Mouse (Mus musculus): ENCODE data around the gene Selenoo.

The Selenoo gene

DNA sequence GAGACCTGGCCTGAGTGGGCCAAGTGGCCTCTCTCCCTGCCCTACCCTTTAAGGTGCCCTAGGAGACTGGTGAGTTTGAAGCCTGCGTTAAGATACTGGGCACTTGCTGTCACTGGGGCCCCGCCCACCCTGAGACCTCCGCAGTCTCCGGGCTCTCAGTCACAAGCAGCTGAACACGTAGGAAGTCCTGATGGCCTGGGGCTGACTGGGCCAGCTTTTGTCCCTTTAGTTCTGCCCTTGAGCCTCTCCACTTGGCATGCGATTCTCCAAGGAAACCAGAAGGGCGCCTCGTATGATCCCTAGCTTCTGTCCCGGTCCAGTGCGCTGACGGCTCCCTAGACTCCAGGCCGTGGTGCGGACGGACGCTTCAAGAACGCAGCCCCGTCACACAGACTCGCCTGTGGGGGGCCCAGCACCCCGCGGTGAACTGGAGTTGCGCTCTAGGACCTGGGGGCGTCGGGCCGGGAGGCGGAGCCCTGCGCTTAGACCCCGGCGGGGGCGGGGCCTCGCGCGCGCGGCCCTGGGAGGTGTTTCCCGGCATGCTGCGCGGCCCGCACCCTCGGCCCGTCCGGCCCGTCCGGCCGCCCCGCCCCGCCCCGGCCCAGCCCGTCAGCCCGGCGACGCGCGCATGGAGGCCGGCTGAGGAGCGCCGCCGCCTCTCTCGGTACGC is 13.3 kb upstream of the Selenoo start:
- peak; percentile 74 for DNase-seq (ENCODE audit: low read depth, low spot score)

DNA sequence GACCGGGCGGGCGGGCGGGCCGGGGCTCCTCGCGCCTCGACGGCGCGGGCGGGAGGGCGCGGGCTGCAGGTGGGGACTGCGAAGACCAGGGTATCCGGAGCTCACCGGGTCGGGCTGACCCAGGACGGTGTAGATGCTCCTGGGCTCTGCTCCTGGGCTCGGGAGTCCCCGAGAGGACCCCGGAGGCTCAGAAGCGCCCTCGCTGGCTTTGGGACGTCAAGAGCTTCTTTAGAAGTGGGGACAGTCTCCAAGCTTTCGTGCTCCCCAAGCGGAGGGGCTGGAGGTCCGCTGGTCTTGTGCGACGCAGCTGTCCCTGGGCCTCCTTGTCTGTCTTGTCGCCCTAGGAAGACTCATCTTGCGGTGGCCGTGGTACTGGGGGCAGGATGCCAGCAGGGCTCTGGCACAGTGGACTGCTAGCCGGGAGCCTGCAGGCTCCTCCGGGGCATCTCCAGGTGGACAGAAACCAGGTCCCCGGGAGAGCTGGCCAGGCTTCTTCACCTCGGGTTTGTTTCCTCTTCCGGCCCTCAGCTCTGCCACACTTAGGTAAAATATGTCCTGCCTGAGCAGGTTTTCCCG is 12.6 kb upstream of the Selenoo start:
- DNase-seq (ENCODE audit: low read depth, low spot score): no peak

DNA sequence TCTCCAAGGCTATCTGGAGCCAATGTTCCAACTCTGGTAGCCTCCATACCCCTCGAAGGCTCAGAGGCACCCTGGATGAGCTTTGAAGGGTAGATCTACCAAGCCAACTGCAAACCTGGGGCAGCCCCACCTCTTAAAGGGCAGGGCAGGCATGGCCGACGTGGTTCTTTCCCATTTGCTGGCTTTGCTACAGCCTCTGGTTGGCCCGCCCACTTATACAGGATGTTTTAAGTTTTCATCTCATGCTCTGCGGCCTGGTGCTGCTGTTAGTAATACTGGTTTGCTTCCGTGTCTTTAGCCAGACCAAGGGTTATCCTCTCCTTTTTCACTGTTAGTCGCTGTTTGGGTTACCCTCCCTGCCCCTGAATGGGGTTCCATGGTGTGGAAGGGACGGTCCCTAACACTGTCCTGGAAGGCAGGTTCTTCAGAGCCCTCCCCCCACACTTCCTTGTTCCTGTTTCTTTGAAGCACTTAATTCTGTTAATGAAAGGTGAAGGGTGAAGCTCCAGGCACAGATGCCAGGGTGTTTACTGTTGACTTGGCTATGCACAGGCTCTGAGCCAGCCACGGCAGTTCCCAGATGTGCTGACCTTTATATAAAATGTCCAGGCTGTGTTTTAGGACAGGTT is 10.6 kb upstream of the Selenoo start:
- no peak for DNase-seq (ENCODE audit: low read depth, low spot score)

DNA sequence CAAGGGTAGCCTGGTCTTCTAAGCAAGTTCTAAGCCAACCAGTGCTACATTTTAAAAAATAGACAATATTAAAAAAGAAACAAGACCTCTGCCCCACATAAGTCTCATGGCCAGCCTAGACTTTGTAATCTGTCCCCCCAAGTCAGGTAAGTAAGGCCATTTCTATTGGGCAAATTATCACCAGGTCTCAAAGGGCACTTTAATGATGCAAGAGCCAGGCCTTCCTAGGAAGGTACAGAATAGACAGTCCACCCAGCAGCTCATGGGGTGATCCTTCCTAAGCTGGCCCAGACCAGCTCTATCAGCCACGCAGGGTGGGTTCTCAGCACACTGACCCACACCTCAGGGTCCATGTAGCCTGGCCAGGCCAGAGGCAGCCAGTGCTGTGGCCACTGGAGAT is 5.0 kb upstream of the Selenoo start:
- DNase-seq (ENCODE audit: low read depth, low spot score): no peak

DNA sequence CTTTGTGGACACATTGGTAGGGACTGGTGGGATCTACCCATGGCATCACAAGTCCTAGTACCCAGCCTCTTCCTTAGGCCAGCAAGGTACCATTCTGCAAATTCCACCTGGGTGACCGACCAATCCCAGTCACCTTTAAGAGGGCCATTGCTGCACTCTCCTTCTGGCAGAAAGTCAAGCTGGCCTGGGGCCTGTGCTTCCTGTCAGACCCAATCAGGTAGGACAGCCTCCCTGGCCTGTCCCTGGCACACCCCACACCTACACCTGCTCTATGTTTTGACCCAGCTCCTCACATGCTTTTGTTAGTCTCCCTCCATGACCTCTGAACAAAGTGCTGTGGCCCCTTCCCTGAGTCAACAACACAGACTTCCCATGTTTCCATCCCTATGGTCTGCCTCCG is 4.1 kb upstream of the Selenoo start:
- no peak for DNase-seq (ENCODE audit: low read depth, low spot score)

DNA sequence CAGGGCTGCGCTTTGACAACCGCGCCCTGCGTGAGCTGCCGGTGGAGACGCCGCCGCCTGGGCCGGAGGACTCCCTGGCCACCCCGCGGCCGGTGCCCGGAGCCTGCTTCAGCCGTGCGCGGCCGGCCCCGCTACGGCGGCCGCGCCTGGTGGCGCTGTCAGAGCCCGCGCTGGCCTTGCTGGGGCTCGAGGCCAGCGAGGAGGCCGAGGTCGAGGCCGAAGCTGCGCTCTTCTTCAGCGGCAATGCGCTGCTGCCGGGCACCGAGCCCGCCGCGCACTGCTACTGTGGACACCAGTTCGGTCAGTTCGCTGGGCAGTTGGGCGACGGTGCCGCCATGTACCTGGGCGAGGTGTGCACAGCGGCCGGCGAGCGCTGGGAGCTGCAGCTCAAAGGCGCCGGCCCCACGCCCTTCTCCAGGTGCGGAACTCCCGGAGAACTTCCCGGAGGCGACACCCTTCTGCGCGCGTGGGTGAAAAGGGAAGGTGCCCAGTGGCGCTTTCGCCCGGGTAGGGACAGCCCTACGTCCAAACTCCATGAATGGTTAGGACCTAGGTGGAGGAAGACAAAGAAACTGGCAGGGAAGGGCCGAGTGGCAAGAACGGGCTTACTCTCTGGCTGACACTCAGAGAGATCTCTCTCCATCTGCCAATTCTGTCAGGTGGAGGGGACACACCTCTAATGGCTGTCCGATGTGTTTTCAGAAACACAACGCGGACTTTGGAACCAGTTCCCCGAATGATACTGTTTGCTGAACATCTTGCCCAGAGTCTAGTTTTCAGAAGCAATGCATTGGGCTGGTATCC is 566 bp downstream of the Selenoo start:
- DNase-seq (ENCODE audit: low read depth, low spot score): no peak

DNA sequence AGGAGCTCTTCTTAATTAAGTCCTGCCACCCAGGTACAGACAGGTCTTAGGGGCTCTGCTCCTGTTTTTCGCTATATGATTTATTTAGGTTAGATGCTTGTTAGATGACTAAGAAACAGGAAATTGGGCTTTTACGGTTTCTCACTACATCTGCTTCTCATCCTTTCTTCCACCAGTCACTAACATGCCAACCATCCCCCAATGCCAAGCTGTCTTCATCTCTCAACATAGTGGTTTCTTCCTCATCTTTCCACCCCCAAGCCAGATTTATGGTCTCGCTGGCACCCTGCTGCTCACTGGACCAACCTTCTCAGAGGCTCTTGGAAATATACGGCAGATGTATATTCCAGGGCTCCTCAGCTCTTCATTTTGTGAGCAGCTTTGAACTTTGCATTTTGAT is 1.8 kb downstream of the Selenoo start:
- DNase-seq (ENCODE audit: low read depth, low spot score): no peak

DNA sequence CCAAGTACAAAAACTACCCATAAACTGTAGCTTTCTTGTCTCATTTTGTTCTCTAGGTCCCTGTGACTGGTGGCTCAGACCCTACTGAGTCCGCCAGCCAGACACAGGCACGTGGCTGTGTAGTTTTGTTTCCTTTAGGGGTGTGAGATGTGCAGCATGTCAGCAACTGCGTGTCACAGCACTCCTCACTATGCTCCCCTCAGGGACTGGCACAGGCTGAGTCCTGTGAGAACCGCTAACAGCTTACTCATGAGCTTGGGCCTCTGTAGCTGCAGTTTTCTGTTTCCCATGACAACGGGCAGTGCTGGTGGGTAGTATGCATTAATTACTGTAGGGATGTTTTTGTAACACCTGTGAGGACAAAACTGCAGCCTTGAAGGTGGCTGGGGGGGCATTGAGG is 3.3 kb downstream of the Selenoo start:
- DNase-seq (ENCODE audit: low read depth, low spot score): no peak

DNA sequence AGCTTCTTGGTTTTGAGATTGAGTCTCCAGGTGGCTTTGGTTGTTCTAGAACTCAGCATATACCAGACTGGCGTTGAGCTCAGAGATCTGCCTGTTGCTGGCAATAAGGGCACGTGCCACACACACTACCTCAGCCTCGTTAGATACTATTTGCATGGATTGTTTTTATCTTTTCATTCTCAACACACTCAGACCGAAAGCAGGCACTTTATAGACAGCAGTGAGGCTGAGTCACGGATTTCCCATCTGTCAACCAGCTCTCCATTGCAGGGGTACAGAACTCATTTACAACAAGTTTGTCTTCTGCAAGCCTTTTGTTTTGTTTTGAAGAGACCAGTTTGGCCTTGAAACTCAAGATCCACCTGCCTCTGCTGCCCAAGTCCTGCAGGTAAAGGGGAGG is 8.6 kb downstream of the Selenoo start:
- DNase-seq (ENCODE audit: low read depth, low spot score): no peak

DNA sequence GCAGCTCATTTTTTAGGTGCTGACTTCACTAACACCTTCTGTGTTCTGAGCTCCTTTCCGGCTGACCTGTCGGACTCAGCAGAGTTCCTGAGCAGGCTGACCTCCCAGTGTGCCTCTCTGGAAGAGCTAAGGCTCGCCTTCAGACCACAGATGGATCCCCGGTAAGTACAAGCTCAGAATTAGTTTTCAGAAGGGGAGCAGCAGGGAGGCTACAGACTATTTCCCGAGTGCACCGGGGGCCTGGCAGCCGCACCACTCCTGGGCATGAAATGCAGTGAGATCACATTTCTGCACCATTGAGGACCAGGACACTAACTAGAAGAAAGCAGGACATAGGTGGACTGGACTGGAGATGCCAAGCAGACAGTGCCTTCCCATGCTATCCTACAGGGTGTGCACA is 9.7 kb downstream of the Selenoo start:
- no peak for DNase-seq (ENCODE audit: low read depth, low spot score)

DNA sequence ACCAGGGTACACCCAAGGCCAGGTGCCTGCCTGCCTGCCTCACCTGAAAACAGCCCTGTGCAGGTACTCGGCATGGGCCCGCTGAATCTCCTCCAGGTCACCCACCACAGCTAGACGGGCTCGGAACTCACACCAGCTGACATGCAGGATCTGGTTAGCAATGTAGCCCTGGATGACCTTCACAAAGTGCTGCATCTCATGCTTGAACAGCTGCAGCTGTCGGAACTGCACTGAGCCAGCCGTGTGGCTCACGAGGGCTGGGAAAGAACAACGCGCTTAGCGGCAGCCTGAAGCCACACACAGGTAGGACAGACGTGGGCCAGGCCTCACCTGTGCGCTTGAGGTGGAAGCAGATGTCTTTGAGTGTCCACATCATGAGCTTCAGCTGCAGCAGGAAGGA is 11.9 kb downstream of the Selenoo start:
- no peak for DNase-seq (ENCODE audit: low read depth, low spot score)

DNA sequence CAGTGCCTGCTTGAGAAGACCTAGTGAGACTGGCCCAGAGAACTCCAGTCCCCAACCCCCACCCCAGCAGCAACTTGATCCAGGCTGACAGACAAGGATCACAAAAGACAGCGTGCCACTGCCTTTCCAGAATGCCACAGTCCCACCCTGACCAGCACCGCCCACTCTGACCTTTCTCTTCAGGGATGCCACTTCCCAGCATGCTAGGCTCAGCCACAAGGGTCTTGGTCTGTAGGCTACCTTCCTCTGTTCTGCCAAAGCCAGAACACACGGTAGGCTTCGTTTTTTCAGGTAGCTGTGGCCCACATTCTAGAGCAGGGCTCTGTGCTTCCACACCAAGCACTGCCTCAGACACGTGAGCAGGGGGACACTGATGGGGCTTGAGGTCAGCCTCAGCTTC is 13.8 kb downstream of the Selenoo start:
- no peak for DNase-seq (ENCODE audit: low read depth, low spot score)

DNA sequence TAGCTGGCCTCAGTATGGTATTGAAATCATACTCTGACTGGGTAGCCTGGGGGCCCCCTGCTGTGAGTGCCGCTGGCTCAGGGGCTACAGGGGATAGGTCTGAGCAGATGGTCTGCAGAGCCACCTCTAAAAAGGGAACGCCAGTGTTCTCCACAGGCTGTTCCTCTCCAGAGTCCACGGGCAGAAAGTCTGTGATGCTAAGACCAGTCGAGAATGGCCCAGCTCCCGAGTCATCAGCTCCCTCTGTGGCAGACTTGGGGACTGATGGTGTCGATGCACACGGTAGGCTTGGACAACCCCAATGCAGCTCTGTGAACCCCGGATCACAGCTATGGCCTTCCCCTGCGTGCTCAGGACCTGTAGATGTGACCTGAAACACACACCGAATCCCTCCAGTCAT is 15.0 kb downstream of the Selenoo start:
- DNase-seq (ENCODE audit: low read depth, low spot score): no peak

DNA sequence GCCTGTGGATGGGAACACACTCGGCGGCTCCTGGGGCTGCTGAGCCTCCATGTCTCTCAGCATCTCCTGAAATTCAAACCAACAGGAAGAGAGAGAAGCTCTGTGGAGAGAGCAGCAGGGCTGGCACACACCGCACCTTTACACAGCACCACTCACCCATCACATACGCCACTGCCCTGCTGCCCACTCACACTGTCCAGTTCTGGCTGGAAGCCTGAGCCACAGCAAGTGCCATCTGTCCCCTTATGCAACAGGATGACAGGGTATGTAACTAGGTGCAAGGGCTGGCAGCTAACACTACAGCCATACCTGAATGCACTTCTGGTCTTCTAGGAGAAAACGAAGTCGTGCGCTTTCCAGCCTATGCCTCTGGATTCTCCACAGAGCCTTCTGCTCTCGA is 15.5 kb downstream of the Selenoo start:
- DNase-seq (ENCODE audit: low read depth, low spot score): no peak

DNA sequence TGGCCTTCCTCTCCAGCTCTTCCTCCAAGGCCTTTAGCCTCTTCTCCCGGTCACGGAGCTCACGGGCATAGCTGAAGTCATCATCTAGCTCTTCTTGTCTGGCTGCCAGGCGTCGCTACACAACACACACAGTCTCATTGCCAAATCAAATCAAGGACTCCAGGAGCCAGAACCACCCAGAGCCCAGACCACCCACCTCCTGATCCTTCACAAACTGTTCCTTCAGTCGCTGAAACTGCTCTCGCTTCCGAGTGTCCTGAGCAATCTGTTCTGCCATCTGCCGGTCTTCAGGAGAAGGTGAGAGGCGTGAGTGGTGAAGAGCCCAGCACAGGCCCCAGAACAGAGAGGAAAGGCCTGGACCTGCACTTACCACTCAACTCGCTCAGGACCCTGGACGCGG is 17.2 kb downstream of the Selenoo start:
- no peak for DNase-seq (ENCODE audit: low read depth, low spot score)

DNA sequence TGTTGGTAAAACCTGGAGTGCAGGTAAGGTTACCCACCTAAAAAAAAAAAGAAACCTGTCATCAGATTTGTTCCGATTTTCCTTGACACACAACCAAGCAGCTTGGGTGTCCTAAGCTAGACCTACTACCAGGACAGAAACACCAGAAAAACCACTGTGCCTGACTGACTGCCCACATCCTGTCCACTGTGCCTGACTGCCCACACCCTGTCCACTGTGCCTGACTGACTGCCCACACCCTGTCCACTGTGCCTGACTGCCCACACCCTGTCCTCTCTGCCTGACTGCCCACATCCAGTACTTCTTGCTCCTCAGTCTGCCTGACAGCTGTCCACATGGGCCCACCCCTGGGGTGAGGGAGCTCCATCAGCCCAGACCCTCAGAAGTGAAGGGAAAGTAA is 18.1 kb downstream of the Selenoo start:
- DNase-seq (ENCODE audit: low read depth, low spot score): no peak

DNA sequence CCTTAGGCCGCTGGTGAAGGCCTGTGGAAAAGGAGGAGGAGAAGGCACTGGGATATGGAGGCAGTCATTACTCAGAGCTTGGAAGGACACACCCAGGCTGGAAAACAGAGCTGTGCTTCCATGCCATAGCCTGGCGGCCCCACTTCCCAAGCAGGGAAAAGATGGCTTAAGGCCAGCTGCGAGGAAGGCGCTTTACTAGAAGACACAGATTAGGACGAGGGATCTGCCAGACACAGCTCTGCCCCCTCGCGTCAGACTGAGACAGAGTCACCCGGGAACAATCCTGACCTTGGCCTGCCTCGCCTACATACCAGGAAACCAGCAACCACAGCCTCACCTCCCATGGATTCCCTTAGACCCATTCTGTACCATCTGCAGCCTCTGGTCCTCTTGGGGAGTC is 21.3 kb downstream of the Selenoo start:
- no peak for DNase-seq (ENCODE audit: low read depth, low spot score)

DNA sequence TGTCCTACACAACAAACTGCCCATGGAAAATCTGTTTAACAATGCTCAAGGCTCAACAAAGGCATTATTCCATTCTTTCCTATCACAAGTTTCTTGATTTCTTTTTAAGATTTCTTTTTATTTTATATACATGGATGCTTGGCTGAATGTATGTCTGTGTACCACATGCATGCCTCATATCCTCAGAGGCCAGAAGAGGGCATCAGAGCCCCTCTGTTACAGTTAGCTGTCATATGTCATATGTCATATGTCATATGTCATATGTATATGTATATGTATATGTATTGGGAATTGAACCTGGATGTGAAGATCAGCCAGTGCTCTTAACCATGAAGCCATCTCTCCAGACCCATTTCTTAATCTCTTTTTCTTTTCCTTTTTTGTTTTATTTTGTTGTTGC is 29.1 kb downstream of the Selenoo start:
- DNase-seq (ENCODE audit: low read depth, low spot score): no peak

DNA sequence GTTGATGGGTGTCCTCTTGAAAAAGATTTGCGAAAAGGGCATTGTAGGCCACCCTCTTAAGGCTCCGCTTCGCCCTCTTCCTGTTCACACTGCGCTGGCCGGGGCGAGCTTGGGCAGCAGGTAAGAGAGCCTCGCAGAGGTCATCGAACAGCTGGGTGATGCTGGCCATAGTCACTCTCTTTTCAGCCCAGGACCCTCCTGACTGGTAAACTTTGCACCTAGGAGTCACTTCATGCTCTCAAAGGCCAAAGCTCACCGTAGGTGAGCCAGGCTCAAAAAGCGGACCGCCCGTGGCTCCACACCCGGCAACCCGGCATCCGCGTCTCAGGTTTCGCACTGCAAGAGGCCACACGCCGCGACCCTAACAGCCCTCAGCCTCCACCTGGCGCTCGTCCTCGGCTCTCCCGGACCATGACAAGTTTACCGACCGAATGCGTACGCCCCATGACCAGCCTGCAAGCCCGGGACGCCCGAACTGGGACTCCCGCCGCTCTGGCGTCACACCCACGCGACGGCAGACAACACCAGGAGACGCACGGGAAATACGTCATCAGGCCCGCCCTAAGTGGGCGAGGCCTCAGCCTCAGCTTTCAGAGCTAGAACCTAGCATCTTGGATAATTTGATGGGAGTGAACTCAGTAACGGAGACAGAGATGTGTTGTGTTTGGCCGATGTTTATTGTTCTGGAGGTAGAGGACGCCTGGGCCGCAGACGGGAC is 33.9 kb downstream of the Selenoo start, which contains the start of gene Tubgcp6:
Gene Tubgcp6, minus strand, starts transcription at position 464 of the 718 bp plus-strand sequence.
- peak; percentile 90 for DNase-seq (ENCODE audit: low read depth, low spot score)

DNA sequence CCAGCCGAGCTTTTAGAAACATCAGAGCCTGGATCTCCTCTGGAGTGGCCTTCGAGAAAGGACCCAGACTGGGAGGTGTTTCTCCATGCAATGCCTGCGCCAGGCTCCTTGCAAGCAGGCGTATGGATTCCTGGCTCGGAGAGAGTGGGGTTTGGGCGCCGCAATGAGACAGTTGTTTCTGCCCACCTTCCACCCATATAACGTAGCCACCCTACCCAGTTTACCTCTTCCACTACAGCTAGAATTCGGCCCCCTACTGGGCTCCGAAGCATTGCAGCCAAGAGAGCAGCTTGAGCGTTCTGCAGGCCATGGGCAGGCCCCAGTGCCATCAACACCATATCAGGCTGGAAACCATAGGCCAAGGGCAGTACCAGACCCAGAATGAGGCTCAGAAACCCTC is 34.7 kb downstream of the Selenoo start:
- no peak for DNase-seq (ENCODE audit: low read depth, low spot score)

DNA sequence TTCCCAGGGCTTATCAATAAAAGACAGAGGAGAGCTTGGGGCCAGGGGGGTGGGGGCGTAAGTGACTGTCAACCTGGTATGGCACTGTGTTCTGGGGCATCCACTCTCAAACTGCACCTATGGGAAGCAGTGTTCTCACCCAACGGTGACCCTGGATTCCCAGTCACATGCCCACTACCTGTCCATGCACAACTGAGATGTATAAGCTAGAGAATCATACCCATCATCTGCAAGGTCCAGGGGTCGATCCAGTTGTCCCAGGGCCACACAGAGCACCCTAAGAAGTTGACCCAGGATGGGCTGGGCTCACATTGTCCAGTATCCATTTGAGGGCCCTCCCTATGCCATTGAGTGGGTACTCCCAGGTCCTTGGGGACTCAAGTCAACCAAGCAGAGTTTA is 35.4 kb downstream of the Selenoo start:
- no peak for DNase-seq (ENCODE audit: low read depth, low spot score)

DNA sequence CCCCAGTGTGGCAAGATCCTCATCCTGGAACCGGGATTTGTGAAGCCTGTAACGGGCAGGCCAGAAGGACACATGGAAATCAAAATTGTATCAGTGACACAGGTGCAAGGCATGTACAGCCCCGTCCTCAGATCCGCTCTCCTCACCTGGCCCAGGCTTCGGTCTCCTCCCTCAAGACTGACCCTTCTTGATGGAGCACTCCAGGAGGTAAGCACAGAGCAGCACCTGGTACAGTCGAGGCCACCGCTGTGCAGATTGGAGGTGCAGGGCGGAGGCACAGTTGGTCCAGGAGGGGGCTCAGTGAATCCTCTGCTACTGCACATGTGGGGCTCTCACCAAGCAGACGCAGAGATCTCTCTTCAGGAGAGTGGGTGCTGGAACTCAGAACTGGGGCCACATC is 36.5 kb downstream of the Selenoo start:
- no peak for DNase-seq (ENCODE audit: low read depth, low spot score)

Data from retina, adult 2 months (tissue).